Mouse (Mus musculus) heart, adult 18-20 months (tissue): ENCODE data around the gene Adora3. TPM values are rescaled to one million over a fixed set of nuclear protein-coding genes. Genes with fewer than 3 reads are reported as not detected.
A peak's percentile ranks its signal among the peaks of the same experiment; 100 is the strongest.

ENCODE experiments used
- DNase-seq, 2 experiments: peaks; one replicate each; pipeline ENCODE4 v3.0.0; 2021 to 2022; ENCODE audit warnings: mixed read lengths in 1 of 2
- total RNA-seq, 2 experiments: library from RNA; stranded (reverse); gene quantifications; 2 replicates each; pipeline ENCODE4 v1.2.3; 2021

Gene Adora3
- total RNA-seq, 2 experiments from 2014 or later, result not detected

DNA sequence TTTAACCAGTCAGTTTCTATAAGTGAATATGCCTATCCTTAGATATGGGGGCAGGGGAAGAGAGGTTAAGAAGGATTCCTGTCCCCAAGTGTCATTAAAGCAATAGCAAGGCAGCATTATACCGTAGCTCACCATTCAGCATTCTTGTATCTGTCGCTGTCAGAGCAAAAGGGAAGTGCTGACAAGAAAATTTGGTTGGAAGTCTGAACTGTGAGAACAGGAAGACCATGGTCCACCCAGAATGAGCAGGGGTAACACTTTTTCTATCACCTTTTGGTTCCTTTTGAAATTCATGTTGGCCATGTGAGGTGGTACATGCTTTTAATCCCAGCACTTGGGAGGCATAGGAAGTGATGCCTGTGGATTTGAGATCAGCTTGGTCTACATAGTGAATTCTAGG lies 60.4 kb downstream of the Adora3 start:
- no peak for DNase-seq

DNA sequence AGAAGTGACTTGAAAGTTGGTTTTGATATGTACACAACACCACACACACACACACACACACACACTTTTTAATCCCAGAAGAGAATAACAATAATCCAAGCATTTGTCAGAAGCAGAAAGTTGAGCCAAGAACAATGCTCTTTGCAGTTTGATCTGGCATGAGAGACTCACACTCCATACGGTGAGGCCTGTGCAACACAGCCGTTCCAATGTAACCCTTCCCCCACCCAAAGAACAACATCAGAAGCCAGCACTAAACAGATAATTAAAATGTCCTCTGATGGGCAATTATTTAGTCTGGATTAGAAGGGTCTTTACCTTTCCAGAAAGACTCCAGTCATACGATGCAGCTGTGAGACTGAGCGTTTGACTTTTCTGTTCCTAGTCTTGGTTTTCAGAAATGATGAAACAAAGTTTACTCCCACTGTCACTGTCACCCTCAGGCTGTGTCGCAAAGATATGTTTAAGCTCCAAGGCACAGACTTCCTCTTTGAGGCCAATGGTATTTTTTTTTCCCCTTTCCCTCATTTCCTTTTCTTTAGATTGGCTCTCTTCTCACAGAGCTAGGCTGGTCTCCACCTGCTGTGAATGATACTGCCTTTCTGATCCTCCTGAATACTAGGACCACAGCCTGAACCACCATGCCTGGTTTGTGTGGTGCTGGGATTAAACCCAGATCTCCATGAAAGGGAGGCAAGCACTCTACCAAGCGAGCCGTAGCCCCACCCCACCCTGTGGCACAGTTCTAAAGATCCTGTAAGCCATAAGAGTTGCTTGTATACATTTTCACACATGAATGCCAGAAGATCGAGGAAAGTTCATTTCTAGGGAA lies 61.8 kb downstream of the Adora3 start, which contains the start of gene I830077J02Rik:
TSS of gene I830077J02Rik (minus strand) at position 425 of the 832 bp plus-strand sequence.
- peak in 1 of 2 experiments; percentile 24 for DNase-seq

DNA sequence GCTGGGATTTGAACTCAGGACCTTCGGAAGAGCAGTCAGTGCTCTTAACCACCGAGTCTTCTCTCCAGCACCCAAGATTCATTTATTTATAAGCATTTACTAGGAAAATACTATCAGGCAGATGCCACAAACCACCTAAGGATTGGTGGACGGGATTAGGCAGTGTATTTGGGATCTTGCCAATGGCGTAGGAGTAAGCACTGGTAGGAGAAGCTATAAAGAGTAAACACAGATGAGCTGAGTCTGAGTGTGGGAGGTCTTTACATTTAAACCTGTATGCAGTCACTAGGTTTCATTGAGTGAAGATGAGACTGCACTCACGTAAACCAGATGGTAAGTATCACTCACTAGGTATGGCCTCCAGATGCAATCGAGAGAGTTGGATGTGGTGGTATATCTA lies 63.3 kb downstream of the Adora3 start:
- DNase-seq, result no peak

DNA sequence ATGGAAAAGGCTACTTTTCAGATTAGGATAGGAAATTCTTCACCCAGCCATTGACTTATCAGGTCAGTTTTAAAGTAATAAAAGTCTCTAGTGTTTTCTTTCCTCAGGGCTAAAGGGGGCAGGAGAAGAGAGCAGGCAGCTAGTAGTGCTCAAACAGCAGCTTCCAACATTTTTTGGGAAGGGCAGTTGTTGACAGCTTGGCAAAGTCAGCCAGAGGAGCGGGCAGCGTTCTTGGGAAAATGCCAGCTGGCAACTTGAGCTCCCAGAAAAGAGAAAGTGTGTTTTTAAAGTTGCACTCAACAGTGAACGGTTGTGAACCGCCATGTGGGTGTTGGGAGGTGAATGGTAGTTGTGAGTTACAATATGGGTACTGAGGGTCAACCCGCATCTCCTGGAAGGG lies 64.4 kb downstream of the Adora3 start:
- peak; percentile 76 to 78 for DNase-seq

DNA sequence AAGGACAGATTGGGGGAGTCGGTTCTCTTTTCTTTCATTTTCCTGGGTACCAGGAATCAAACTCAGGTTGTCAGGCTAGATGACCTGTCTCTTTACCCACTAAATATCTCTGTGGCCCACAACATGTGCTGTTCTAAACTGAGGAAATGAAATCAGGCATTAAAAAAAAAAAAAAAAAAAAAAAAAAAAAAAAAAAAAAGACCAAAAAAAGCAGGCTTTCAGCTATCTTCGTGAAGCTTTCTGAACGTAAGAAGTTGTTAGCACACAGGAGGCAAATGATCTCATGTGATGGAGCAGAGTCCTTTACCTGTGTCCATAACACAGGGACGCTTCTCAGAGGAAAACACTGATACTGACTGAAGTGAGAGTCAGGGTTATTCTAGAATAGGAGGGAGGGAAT lies 65.5 kb downstream of the Adora3 start:
- DNase-seq, result no peak

DNA sequence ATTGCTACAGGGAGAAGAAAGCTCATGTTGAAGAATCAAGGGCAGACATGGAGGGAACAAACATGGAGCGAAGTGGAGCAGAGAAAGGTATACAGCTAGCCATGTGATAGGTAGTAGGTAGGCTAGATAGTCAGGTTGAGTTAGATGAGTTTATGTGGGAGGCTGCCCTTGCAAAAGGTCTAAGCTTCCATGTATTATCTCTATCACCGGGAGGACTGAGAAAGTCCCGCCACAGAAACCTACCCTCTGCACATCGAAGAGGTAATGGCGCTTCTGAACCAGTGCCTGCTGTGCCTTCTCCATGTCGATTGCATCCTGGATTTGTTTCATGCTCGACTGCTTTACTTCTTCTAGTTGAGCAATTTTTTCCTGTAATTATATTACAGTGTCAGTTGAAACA lies 80.7 kb downstream of the Adora3 start:
- DNase-seq, result no peak

DNA sequence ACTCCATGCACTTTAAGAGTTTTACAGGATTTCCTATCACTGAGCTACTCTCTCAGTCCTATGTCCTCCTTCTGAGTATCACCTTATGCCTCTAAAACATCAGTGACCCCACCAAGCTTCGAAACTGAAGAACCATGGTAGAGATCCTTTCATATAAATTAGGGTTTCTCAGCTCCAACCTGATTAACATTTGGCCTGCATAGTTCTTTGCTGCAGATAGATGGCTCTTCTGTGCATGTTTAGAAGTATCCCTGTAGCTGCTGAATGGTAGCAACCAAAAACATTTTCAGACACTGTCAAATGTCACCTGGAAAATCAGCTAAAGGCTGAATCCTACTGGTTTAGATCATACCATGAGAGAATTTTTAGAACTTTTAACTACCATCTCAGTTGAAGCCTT lies 86.6 kb downstream of the Adora3 start:
- DNase-seq, result no peak

DNA sequence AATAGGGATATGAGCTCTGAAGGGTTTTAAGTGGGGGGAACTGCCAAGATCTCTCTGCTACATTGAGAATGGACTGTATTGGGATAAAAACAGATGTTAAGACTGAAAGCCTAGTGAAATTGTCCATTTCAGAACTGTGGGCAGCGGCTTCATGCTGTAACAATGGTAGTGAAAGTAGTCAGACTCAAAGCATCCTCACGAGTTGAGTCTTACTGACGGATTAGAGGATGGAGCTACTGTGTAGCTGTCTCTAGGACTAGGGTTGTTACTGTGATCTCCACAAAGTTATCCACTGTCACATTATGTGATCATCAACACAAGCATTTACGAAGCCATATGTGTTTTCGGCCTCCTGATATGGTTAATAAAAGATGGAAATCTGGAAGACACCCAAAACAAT lies 87.5 kb downstream of the Adora3 start:
- DNase-seq, result no peak

Other genes with a start within 250 kb of the Adora3 start
- gene Ddx20, start 183.3 kb upstream of the Adora3 start, total RNA-seq, result 10 to 100 TPM; 11.4 to 11.5 TPM
- gene Inka2, start 166.3 kb upstream of the Adora3 start, total RNA-seq, result 10 to 100 TPM; 16.4 to 16.5 TPM
- gene Rap1a, start 69.5 kb upstream of the Adora3 start, total RNA-seq, result 100 to 1,000 TPM; 106 to 109 TPM
- gene Tmigd3, start within 50 bp of the Adora3 start, total RNA-seq, result under 1 TPM in 1 of 2 experiments, not detected in 1; 0.30 TPM
- gene I830077J02Rik, start 61.8 kb downstream of the Adora3 start, total RNA-seq, result under 1 TPM; 0.15 to 0.41 TPM
- 10 to 100 TPM; 40.8 to 51.0 TPM for gene Wdr77, start 88.5 kb downstream of the Adora3 start, total RNA-seq
- gene Atp5f1, start 89.2 kb downstream of the Adora3 start, total RNA-seq, result 1,000 to 10,000 TPM; 1,228 to 1,265 TPM
- gene Ovgp1, start 102.9 kb downstream of the Adora3 start, total RNA-seq, result under 1 TPM in 1 of 2 experiments, not detected in 1; 0.31 TPM
- gene Pifo, start 143.8 kb downstream of the Adora3 start, total RNA-seq, result under 1 TPM in 1 of 2 experiments, not detected in 1; 0.64 TPM
- gene Chil5, start 162.0 kb downstream of the Adora3 start, total RNA-seq, result not detected
- gene Chia1, start 242.4 kb downstream of the Adora3 start, total RNA-seq, result not detected